Mouse (Mus musculus) CD4-positive, CD25-positive, alpha-beta regulatory T cell, adult 4 months (primary cell): Measurements from ENCODE around the gene Iqce. TPM values are rescaled to one million over a fixed set of nuclear protein-coding genes. Genes with fewer than 3 reads are reported as not detected.

Source experiments
- ATAC-seq: one replicate; pipeline ENCODE4 v1.8.0; 2017
- polyA plus RNA-seq, 2 experiments: library from polyadenylated mRNA; unstranded; fragments of 100-300 nt; shearing (Covaris generic); gene quantifications; one replicate each; pipeline ENCODE4 v1.2.1; 2017

The Iqce gene
- polyA plus RNA-seq, 2 experiments from 2014 or later: 22.2 to 34.3 TPM

DNA sequence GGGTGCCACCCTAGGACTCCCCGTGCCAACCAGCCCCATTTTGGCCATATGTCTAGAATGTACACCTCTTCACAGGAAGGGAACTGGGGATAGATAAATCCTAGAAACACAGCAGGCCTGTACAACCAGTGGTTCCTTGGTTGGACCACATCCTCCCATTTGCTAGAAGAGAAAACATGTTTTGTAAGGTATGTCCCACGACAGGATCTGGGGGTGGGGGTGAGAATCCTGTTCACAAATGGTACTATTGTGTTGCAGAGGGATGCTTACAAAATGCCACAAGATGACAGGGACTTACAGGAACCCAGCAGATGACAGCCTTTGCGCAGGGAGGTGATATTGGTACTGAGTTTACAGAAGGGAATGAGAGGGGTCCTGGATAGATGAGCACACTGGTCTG, 64.2 kb downstream of the Iqce start:
- peak; percentile 57 for ATAC-seq

DNA sequence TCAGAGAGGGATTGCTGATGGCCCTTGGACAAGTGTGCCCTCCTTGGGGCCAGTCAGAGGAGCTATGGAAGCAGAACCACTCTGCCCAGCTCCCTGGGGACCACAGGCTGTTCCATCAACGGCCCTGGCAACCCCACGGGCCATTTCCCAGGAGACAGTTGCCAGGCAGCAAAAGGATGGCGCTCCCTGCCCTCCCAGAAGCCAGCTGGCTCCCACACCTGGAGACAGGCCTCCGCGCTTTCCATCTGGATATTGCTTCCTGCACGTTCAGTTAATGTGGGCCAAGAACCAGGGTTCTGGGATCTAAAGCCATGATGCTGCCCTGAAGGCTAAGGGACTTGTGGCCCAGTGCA, 65.1 kb downstream of the Iqce start:
- ATAC-seq: no peak

DNA sequence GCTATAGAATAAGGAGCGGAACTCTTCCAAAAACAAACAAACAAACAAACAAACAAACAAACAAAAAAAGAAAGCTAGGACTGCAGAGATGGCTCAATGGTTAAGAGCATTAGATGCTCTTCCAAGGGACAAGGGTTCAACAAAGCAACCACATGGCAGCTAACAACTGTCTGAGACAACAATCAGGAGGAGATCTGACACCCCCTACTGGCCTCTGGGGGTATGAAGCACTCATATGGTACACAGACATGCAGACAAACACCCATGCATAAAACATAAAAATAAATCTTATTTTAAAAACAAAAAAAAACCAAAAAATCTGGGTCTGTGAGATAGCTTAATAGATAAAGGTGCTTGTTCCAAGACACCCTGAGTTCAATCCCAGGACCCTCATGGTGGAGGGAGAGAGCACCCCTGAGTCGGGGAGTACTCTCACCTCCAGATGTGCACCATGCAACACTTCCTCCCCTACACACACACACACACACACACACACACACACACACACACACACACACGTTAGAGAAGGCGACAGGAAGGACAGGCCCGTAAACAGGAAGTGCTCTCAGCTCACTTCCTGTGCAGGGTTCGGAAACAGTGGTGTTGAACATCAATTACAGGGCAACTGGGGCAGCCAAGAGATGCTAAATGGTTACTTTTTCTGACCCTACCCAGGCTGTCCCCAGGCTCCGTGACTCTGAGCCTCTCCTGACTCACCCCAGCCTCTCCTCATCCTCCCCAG, 65.7 kb downstream of the Iqce start:
- peak; percentile 88 for ATAC-seq

DNA sequence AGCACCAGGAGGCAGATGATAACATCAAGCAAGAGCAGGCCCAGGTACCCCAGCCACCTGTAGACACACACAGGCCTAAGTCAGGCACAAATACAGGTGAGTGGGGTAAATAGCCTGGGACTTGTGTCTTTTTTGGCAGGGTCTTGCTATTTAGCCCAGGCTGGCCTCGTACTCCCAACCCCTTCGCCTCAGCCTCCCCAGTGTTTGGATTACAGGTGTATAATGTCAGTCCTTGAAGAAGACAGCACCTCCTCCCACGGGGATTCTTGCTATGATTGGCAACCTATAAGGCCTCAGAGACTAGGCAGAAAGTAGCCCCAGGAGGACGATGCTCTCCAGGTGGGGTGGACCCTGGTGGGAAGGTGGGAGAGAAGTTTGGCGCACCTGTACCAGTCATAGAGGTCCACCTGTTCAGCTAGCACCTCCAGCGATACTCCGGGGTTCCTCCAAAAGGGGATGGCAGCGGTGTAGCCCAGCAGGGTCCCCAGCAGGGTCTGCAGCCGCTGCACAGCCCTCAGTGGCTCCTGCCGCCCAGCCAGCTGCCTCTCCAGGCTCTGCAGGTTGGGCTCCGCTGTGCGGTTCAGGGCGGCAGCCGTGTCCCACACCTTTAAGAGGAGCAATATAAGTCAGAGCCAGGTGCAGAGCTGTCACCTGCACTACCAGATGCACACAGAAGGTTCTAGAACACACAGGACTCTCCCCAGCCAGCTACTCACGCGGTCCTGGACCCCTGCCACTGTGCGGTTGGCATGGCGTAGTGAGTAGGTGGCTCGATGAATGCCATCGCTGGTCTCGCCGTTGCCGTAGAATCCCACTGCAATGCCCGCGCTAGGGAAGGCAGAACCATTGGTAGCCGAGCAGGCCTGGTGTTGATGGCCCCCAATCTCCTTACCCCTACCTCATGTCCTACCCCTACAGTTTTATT, 67.1 kb downstream of the Iqce start:
- ATAC-seq: no peak

DNA sequence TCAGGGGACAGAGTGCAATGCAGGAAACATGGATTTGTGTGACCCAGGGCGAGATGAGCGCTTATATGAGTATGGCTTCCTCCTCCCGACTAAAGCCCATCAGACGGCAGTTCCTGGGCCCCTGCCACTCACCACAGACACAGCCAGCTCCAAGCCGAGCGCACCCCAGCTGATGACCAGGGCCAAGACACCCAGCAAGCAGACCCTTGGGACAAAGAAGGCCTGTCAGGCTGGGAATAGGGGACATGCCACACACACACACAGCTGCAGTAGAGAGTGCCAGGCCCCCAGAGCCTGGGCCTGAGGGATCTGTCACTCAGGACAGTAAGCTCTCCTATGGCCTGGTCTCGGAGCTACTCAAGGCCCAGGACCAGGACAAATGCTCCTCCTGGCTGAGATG, 68.7 kb downstream of the Iqce start:
- ATAC-seq: no peak

DNA sequence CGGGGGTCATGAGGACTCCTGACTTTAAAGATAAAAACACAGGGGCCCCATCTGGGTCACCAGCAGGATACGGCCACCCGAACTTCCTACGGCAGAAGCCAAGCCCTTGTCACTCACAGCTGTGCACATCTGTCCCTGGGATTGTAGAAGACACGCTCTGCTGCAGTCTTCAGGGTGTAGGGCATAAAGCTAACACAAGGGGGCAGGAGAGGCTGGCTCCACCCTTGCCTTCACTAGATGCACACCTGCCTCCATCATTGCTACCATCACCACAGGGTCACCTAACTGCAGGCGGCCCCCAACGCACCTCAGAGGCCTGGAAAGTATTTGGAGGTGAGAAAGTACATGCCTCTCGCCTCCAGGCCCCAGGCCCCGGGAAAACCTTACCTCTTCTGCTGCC, 73.2 kb downstream of the Iqce start:
- ATAC-seq: no peak

DNA sequence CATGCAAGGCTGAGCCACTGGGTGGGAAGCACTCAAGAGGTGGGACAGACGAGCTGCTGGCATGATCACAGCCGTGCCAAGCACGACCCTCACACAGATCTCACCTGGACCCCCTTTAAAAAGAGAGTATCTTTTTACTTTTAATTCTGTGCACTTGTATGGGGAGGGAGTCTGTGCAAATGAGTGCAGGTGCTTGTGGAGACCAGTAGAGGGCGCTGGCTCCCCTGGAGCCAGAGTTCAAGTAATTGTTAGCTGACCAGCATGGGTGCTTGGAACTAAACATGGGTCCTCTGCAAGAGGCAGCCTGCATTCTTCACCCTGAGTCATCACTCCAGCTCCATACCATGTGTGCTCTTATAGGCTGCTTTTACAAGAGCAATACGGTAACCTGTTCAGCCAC, 74.6 kb downstream of the Iqce start:
- no peak for ATAC-seq

DNA sequence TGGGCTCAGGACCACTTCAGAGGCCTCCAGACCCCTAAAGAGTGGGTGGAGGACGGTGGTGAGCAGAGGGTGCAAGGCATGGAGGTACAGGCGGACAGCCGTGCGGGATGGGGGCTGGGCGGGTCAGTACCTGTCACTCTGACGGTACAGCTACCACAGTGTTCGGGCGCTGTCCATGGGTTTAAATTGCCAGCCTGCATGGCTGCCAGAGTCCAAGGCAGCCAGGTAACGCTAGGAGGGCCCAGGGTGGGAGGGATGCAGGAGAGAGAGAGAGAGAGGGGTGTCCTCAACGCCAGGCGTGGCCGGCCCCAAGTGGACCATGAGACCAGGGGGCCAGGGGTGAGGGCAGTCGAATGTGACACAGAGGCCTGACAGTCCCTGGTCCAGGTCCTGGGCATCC, 77.2 kb downstream of the Iqce start:
- no peak for ATAC-seq

DNA sequence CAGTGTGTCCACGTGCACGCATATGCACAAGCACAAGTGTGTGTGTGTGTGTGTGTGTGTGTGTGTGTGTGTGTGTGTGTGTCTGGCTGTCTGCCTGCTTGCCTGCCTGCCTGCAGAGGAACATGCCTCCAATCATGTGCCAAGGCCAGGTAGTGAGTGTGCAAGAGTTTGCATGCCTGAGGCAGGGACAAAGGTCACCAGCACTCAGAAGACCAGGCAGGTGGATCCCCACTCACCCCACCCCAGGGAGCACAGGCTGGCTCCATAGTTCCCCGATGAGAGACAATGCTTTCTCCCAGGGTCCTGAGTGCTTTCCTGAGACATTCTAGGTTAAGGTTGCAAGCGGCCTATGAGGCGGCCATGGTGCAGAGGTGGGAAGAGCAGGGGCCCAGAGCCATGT, 77.9 kb downstream of the Iqce start:
- no peak for ATAC-seq

DNA sequence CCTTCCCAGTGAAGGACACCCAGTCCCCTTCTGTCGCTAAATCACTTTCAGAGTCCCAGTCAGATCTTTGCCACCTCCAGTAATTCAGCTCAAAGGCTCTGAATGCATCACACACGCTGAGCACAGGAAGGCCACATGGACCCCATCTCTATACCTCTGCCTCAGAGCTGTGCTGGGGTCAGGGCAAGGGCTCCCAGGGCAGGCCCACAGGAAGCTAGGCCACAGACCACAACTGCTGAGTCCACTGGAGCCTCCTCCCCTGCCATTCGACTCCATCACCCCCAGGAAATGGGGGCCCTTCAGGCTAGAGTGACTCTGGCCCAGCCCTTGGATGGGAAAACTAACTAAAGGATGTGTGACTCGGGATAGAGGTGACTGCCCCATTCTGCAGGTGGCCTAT, 78.4 kb downstream of the Iqce start:
- ATAC-seq: no peak

DNA sequence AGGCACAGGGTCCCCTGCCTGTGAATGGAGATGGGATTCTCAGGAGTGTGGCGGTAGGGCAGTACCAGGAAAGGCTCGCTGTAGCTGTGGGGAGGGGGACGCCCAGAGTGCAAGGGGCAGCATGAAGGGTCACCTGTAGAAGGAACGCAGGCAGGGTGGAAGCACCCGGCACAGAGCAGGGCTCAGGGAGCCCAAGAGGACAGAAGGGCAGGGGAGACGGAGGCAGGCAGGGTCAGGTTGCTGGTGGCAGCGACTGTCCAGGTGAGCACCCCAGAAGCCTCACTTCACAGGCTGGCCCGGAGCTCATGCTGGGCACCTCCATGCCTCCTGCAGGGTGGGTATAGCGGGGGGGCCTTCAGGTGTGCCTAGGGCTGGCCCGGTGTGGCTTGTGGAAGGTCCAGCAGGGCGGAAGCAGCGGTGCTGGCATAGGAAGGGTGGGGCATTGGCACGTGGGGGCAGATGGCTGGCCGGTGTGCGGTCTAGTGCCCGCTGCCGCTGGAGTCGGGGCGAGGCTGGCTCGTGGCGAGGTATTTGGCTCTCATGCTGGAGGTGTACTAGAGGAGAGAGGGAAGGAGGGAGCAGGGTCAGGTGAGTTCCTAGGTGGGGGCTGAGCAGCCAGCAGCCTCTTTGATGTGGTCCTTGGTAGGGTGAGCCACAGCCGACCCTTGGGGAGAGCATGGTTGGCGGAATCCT, 79.1 kb downstream of the Iqce start:
- ATAC-seq: no peak

DNA sequence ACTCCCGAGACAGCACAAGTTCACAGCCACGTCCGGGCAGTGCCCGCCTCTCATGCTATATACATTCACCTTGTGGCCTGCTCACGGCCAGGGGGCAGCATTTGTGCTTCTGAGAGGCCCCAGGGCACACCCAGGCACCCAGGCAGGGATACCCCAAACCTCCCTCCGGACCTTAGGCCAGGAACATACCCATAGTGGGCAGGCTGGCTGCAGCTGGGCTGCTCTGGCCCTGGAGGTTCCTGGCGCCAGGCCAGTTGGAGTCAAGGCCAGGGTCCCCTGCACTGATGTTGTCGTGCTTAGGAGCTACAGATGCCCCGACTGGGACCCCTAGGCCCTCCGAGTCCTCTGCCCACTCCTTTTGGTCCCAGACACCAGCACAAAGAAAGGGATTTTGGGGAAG, 80.7 kb downstream of the Iqce start:
- no peak for ATAC-seq

DNA sequence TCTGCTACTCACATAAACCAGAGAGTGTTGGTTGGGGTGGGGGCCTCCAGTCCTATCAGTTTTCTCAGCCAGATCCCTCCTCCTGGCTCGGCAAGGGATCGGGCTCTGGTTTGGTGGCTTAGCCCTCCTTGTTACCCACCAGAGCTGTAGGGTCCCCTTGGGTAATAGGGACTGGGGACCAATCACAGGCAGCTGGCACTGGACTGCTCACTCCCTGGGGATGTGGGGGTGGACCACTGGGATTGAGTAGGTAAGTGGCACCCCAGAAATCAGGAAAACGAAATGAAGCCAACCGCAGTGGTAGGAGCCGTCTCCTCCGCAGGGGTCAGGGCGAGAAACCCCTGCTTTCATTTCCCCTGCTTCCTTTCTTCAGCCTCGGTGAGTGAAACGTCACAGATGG, 81.1 kb downstream of the Iqce start:
- no peak for ATAC-seq

DNA sequence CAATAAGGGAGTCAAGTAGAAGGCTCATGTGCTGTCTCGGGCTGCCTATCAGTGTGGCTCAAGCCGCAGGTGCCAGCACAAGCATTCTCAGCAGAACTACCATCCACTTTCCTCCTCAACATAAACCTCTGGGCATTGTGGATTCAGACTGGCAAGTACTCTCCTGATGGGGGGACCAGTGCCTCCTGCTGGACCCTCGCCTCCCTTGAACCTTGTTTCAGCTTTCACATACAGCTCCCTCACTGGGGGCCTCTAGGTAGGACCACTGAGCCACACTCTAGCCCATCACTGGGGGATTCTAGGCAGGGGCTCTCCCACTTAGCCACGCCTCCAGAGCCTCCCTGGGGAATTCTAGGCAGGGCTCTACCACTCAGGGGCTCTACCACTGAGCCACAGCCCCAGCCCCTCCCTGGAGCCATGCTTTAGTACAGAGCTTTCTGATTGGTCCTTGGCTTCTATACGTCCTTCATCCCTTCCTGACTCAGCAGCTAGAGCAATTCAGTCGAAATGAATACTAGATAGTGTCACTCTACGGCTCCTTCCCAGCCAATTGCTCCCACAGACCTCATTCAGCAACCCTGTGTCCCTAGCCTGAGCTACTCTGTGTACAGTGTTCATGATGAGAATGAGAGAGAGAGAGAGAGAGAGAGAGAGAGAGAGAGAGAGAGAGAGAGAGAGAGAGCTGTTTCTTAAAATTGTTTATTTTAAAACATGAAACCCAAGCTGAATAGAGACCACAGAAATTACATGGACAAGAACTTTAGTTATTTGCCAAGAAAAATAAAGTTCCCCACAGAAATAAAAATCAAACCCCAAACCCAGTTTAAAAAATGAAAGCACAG, 82.1 kb downstream of the Iqce start:
- ATAC-seq: no peak

DNA sequence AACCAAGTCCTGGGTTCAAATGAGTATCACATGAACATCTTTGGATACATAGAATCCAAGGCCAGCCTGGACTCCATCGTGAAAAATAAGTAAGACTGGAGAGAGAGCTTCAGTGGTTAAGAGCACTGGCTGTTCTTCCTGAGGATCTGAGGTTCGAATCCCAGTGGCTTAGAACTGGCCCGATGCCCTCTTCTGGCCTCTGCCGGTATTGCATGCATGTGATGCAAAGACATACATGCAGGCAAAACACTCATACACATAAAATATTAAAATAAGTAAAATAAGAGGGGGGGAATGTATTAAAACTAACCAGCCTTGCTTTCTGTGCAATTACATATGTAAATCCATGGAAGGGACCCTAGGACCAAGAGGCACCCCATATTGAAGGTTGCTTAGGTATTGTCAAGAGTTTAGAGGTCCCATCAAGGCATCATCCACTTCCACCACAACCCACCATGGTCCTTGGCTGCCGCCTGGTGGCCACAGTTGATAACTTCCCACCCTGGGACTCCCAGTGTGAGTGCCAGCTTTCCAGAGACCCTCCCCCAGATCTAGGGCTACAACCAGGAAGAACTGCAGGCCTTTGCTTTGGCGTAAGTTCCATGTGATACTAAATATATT, 82.9 kb downstream of the Iqce start:
- ATAC-seq: peak; percentile 10

DNA sequence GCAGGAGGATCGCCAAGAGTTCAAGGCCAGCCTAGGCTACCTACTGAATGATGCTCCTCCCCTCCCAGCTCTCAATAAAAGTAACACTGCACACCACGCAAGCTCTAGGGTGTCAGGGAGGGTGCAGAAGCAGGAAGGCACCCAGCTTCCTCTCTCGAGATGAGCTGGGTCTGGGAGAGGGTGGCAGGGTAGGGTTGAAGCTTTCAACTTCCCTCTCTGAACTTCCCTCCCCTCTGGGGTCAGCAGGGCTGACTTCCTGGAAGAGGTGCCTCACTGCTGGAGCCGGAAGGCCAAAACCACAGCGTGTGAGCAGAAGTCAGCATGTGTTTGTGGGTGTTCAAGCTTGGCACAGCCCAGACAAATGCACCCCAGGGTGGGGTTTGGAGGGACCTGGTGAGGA, 84.5 kb downstream of the Iqce start:
- ATAC-seq: peak; percentile 68

DNA sequence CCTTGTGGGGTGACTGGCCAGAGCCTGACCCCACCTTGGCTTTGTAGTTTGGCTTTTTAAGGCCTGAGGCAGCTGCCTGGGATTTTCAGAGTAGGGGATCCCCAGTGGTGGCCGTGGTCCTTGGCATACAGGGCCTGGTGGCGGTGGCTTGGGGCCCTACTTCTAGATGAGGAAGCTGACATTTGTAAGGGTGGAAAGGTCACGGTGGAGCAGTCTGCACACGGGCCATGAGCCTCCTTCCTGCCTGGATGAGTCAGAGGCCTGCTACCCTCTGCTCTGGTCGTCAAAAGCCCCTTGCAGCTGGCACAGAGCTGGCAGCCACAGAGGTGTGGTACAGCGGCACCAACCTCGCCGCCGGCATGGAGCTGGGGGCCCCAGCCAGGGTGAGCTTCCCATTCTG, 85.5 kb downstream of the Iqce start:
- ATAC-seq: peak; percentile 68

DNA sequence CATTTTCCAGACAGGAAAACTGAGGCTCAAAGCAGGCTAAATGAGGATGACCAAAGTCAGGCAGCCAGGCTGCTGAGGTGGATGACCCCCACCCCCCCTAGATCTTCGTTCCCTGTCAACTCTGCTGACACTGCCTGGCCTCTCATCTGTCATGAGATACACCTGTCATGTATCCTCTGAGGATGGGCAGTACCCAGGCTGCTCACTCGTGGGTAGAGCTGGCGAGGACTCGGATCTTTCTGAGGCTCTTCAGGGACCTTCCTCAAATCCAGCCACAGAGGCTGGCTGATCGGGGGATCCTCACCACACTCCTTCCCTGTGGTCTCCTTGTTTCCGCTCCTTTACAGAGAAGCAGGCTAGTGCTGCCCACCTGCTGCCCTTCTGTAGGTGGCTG, 86.1 kb downstream of the Iqce start:
- ATAC-seq: no peak

DNA sequence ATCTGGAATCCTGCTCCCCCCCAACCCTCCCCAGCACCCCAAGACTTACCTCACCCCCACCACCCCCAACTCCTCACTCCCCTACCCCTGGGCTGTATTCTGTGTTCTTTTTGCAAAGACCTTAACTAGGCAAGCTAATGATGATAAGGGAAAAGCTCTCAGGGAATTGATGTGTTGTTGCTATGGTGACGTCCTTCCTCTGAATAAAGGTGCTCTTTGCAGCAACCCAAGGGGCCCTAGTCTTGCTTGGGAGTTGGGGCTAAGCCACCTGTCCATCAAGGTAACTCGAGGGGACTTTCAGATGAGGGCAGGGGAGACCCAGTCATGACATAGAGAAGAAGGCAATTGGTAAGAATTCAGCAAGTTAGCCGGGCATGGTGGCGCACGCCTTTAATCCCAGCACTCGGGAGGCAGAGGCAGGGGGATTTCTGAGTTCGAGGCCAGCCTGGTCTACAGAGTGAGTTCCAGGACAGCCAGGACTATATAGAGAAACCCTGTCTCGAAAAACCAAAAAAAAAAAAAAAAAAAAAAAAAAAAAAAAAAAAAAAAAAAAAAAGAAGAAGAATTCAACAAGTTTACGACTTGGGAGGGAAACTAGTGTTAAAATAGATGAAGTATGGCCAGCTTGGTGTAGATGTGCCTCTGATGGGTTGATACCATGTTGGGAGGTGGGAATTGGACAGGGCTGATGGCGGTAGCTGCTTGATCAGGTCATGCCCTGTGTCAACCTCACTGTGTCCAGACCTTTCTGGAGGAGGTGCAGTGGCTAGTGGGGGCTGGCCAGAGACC, 86.7 kb downstream of the Iqce start:
- no peak for ATAC-seq

DNA sequence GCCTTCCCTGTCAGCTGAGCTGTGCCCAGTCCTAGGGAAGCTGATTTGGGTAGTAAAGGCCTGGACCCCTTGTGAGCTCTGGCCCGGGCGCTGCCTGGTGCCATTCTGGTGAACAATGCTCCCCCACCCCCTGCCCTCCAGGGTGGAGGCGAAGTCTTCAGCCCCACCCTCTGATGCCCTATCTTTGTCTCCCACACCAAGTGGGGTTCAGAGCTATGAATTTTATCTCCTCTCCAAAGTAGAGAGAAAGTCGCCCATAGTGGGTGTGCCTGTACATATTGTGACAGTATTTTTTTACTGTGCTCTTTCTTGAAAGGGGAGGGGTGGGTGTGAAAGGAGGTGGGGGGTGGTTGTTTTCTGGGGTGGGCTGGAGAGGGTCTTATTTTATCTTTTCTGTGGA, 87.3 kb downstream of the Iqce start:
- no peak for ATAC-seq

DNA sequence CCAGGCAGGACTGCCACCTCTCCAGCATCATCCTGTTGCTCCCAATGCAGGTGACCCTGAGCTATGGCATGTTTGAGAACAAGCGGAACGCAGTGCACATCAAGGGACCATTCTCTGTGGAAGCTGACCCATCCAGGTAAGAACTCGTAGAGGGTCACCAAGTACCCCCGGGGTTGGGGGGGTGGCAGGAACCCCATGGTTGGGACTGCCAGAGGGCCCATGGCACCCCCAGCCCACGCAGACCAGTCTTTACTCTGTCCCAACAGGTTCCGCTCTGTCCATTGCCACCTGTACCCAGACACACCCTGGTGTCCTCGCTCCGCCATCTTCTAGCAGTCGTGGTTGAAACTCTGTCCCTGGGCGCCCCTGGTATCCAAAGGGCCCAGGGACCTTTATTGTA, 88.0 kb downstream of the Iqce start:
- no peak for ATAC-seq
